Mouse (Mus musculus) kidney, adult 11 months (tissue): ENCODE data around the gene Gm49394.
A peak's percentile ranks its signal among the peaks of the same experiment; 100 is the strongest.

Experiments used
- DNase-seq: peaks from one replicate; pipeline ENCODE4 v3.0.0; 2022

Gm49394 gene

DNA sequence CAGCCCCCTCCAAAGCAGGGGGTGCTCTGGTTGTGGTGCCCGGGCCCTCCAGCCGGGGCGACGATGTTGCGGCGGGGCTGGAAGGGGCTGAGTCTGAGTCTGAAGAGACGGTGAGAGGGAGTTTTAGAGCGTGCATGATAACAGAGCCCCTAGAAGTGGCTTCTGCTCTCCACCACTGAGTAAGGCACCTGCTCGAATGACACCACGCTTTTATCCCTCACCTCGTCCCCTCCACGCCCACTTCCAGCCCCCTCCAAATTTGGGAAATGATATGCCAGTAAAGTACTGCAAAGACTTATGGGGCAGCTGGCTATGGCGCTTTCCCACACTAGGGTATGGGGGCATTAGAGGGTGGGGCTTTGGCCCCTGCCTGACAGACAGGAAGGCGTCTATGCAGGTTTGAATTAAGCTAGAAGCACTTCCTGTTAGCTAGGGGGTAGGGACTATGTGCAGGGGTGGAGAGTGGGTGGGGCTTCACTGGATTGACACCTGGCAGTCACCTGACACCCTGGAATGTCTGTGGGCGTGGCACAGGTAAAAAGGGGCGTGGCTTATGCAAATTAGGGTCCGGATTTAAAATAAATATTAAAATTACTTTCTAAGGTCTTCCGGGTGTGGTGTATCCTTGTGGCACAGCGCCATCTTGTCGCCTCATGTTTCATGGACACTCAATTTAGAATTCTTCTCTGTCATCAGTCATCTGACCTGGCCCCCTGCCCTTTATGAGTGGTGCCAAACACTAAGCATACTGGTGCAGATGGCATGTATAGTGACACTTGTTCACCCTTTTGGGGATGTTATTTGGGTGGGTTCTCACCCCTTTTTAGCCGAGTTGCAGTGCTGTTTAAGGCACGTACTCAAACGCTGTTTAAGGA lies at the start of gene Gm49394:
Gm49394 (minus strand) TSS at position 192 of the 875 bp plus-strand sequence.
- DNase-seq = no peak

DNA sequence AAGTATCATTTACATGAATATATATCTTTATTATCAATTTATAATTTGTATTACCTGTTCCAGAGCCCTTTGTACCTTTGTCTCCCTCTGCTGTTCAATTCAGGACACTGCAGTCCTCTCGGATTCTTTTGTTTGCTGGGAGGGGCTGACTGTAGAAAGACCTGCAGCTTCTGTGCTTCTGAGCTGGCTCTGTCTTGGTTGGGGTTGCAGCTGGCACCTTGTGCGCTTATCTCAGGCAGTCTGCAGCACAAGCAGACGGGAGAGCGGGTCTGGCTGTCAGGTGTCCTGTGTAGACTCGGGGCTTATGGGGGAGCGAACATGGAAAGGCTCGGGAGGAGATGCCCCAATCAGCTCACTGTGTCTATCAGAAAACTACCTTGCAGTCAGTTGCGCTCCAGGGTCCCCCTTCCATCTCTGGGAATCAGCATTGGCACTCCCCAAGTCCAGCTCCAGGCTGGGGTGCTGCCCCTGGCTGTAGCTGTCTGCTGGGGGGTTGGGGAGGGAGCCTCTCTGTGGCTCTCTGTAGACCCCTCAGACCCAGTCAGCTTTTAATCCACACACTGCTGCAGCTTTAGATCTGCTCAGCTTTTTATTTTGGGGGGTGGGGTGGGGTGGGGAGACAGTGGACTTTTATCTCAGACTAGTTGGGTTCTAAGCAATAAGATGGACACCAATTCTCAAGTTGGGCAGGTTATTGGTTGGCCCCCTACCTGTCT lies 45.2 kb upstream of the Gm49394 start:
- DNase-seq = no peak

DNA sequence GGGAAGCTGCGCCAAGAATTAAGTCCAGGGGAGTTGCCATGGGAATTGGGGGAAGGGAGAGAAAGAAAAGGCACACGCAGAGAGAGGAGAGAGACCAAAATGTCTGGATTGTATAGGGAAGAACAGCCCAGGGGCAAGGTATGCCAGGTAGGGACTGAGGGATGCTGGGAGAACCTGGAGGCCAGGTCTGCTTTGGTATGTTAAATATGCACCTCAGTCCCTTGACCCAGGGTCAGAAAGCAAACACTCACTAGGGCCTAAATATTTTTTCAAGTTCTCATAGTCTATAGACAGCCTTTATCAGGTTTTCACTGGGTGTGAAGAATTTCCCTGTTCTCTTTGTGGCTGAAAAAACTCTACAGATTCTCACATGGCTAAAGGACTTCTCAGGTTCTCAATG lies 37.1 kb upstream of the Gm49394 start:
- DNase-seq = no peak

GRCm38 (mm10) chr7:142699334-142699860 lies 29.7 kb upstream of the Gm49394 start:
- DNase-seq = no peak

DNA sequence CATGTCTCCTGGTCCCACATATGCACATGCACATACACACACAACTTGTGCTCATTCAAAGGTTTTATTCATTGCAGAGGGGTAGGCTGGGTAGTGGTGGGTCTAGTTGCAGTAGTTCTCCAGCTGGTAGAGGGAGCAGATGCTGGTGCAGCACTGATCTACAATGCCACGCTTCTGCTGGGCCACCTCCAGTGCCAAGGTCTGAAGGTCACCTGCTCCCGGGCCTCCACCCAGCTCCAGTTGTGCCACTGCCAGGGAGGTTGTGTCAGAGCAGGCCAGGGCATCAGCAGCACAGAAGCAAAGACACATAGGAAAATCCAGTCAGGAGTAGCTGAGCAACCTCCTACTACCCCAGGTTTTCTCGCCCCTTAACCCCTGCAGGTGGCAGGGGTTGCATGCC lies 8.9 kb upstream of the Gm49394 start:
- DNase-seq = peak; percentile 44

DNA sequence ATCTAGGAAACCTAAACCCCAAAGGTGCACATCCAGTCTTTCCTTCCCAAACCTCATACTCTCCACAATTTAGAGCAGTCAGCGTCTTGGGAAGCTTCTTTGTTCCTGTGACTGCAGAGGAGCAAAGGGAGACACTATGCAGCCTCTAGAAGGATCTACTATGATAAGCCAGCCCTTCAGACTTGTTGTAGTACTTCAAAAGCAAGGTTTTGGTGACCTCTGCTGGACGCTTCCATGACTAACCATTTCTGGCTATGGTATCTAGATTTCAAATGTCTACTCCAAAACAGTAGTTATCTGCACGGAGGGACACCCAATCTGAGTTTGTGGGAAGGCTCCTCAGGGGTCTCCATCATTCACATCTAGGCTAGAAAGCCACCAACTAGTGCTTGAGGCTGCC lies 5.9 kb upstream of the Gm49394 start:
- DNase-seq = no peak

GRCm38 (mm10) chr7:142675141-142675540 lies 5.4 kb upstream of the Gm49394 start:
- no peak for DNase-seq

- DNase-seq = no peak
Measured at GRCm38 (mm10) chr7:142672120-142672519, 2.4 kb upstream of the Gm49394 start.

DNA sequence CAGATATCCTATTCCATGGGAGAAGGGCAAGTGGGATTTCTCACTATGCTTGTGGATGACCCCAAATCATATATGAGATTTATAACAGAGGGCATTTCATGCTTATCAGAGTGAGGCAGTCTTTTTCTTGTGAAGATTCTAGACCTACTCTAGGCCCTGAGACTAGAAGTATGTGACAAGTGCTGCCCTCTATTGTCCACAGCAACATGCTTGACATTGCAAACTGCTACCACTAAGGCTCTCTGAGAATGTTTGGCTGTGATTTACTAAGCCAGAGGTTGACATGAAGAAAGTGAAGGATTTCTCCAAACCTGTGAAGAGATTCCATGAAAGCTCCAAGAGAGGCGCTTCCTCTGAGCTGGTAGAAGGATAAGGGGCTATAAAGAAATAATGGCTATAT lies 1.3 kb upstream of the Gm49394 start:
- DNase-seq = no peak

- no peak for DNase-seq
Measured at GRCm38 (mm10) chr7:142668328-142668727, 1.4 kb downstream of the Gm49394 start.

GRCm38 (mm10) chr7:142667521-142667920 lies 2.2 kb downstream of the Gm49394 start:
- no peak for DNase-seq

- no peak for DNase-seq
Measured at GRCm38 (mm10) chr7:142666659-142667058, 3.1 kb downstream of the Gm49394 start, which contains the start of gene Igf2. TSS of gene Igf2 (minus strand) at chr7:142666816.

DNA sequence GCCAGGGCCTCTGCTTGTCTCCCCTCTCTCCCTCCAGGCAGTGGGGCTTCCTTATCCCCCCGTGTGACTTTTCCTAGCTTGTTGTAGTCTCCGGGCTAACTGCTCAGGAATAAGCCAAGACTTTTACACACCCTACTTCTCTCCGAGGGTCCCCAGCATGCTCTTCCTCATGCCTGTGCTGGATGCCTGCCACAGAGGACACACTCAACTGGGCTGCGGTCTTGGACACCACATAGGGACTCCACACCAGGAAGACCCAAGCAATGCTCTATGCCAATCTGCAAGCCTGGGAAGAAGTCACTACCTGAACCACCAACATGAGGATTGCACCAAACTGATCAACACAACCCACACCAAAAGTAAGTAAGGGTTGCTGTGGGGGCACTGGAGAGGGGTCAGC lies 3.6 kb downstream of the Gm49394 start:
- DNase-seq = no peak

GRCm38 (mm10) chr7:142665364-142665763 lies 4.4 kb downstream of the Gm49394 start:
- DNase-seq = no peak

DNA sequence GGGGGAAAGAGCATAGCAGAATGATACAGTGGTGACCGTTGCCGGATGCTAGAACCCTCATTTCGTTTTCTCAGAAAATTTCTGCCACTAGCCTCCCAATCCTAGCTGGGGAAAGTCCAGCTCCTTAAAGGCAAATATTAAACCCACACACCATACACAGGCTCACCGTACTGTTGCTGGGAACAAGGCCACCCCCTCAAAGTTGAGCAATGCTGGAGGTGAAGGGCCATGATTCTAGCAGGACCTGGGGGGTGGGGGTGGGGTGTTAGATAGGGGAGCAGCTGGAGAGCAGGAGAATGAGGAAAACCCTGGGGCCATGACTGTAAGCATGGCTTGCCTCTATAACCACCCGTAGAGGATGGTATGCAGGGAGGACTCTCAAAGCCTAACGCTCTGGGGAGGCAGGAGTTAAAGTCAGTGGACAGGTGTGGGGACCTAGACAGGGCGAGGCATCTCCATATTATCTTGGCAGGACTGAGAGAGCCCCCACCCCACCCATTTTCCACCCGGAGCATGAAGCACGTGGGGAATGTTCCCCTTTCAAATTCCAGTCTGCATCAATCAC lies 5.2 kb downstream of the Gm49394 start:
- no peak for DNase-seq

DNA sequence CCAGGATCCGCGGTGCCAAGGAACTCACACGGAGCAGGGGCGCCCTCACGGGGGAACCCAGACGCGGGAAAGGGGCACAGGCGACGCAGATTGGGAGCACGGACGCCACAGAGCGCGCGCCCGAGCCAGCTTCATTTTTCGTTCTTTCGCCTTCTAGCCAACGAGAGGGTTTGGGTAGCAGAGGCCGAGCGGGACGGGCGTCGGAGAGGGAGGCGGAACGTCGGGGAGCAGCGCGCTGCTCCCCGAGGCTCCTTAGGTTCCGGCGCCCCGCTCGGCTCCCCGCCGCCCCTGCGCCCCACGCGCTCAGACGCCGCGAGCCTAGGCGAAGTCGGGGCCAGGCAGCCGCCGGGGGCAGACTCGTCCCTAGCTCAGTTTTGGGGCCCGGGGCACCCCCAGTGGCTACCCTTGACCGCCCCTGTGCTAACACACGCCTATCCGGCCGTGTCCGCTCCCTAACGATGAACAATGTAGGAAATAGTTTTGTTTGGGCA lies 5.8 kb downstream of the Gm49394 start:
- no peak for DNase-seq

DNA sequence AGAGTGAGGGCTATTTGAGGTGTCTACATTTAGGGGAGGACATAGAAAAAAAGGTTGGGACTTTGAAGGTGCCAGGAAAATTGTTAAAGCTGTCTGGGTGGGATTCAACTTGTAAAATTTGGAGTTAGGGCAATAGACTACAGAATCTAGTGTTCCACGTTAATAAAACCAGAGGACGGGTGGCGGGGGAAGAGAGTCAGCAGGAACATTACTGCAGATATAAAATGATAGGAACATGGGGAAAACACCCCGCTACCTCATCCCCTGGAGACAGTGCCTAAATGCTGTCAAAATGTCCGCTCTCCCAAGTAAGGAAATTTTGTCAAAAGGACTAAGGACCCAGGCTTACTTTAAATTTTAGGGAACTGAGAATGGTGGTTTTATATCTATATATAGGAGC lies 6.6 kb downstream of the Gm49394 start:
- no peak for DNase-seq

DNA sequence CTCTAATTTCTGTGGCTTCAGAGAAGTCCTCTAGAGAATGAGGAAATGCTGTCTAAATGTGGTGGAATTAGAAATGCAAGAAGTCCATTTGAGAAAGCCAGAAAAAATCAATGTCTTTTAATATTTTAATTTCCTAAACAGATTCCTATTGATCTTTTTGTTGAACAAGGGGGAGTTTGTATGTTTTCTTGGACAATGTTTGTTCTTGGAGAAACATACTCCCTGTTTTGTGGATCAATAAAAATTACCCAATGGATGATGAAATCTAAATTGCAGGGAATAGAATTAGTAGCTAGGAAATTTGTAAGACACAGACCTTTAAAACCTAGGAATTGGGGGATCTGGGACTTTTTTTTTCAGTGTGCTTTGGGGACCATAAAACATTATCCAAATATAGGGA lies 7.9 kb downstream of the Gm49394 start:
- DNase-seq = no peak

DNA sequence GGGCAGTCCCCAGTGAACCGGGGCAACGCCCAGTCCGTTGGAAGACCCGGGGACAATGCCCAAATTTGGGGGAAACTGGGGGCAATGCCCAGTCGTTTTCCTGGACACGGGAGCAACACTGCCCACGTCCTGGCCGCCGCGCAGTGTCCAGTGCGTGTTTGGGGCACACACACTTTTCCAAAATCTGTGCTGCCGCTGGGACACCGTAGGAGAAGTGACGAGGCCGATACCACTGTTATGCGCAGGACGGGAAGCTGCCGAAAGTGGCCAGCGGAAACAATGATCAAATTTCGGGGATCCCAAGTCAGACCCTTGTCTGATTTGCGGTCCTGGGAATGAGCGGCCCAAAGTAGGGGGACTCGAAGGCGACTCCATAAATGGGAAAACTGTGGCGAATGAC lies 8.7 kb downstream of the Gm49394 start:
- DNase-seq = no peak

DNA sequence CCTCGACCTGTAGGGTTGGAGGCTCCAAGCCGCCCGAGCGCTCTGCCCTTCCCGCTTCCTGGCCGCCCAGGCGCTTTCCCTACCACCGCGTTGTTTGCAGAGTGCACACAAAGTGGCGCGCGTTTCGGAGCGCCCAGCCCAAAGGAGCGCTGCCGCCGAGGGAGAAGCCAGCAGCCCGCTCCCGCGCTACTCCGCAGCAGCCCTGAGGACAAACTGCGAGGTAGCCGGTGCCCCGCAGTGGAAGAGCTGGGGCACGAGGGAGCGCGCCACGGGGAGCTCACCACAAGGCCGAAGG lies 9.1 kb downstream of the Gm49394 start:
- no peak for DNase-seq

- DNase-seq = no peak
Measured at GRCm38 (mm10) chr7:142659767-142660650, 9.7 kb downstream of the Gm49394 start.

- DNase-seq = no peak
Measured at GRCm38 (mm10) chr7:142659181-142659681, 10.5 kb downstream of the Gm49394 start.
